Mouse (Mus musculus) liver, embryonic 16.5 days (tissue): ENCODE measurements around the gene Mrpl42. TPM values are rescaled to one million over a fixed set of nuclear protein-coding genes. Genes with fewer than 3 reads are reported as not detected.

ENCODE experiments used
- ATAC-seq: fragments of 200-750 bp; cut with Nextera tagmentation; 2 replicates; pipeline ENCODE4 v1.8.0; 2017; ENCODE audit warnings: low read depth, mild to moderate bottlenecking, moderate number of reproducible peaks, moderate library complexity
- H3K27ac ChIP-seq: fragments of 300-500 bp; sonication (generic); 2 replicates; pipeline ENCODE4 v1.5.1; 2014; ENCODE audit warnings: mild to moderate bottlenecking, low read length
- H3K27me3 ChIP-seq: fragments of 300-500 bp; sonication (generic); 2 replicates; pipeline ENCODE4 v1.6.1; 2014; ENCODE audit warnings: low read depth, low read length, mixed read lengths; ENCODE audit not compliant: control insufficient read depth, insufficient read depth
- H3K36me3 ChIP-seq: fragments of 300-500 bp; sonication (generic); 2 replicates; pipeline ENCODE4 v1.6.1; 2014; ENCODE audit warnings: mild to moderate bottlenecking; ENCODE audit not compliant: control insufficient read depth, insufficient read depth
- H3K4me1 ChIP-seq: fragments of 300-500 bp; sonication (generic); 2 replicates; pipeline ENCODE4 v1.6.1; 2014; ENCODE audit warnings: low read depth, low read length, mixed read lengths; ENCODE audit not compliant: control insufficient read depth
- H3K4me2 ChIP-seq: fragments of 300-500 bp; sonication (generic); 2 replicates; pipeline ENCODE4 v1.6.1; 2014; ENCODE audit warnings: low read depth, low read length, mixed read lengths
- H3K4me3 ChIP-seq: fragments of 300-500 bp; sonication (generic); 2 replicates; pipeline ENCODE4 v1.5.1; 2014; ENCODE audit warnings: low read depth, mild to moderate bottlenecking, low read length
- H3K9ac ChIP-seq: fragments of 300-500 bp; sonication (generic); 2 replicates; pipeline ENCODE4 v1.6.1; 2014; ENCODE audit warnings: low read depth, low read length
- H3K9me3 ChIP-seq: fragments of 300-500 bp; sonication (generic); replicated peaks from 2 replicates; pipeline ENCODE4 v1.6.1; 2016; ENCODE audit warnings: low read length; ENCODE audit not compliant: control insufficient read depth
- WGBS: fragments of 180-500 bp; shearing (Covaris S2); extraction: QIAGEN DNeasy Blood & Tissue Kit; methylation state at CpG from one replicate; pipeline ENCODE4 v1.1.7; 2014; ENCODE audit not compliant: insufficient replicate concordance; 5-methylcytosine and 5-hydroxymethylcytosine counted together
- polyA plus RNA-seq: library from polyadenylated mRNA; unstranded; fragments of >200 nt; fragmentation: Nextera tagmentation; extraction: Ambion mirVana; gene quantifications from 2 replicates; pipeline ENCODE4 v1.2.1, GENCODE M21; 2015

Mrpl42 gene
- polyA plus RNA-seq, 1 experiment from 2014 or later: 145 TPM

DNA sequence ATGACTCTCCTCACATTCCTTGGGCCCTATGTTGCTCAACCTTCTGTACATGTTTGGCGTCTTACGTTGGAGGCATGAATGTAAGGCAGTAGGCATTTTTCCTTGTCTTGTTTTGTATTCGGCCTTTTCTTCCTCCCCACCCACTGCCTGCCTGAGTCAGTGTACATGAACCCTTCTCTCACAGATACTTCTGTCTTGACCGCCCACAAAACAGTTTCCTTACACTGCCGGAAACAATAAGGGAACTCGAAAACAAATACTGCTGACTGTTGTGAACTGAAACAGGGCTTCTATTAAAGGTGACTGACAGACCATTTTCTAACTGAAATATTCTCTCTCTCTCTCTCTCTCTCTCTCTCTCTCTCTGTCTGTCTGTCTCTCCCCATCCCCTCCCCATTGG, 7.1 kb upstream of the Mrpl42 start:
- peaks cover 2% of the 10 kb centered on the region for H3K4me1 ChIP-seq
- no peak overlapping the region for H3K27ac ChIP-seq
- H3K9me3 ChIP-seq: no peaks in the 10 kb centered on the region
- H3K4me2 ChIP-seq: no peak overlapping the region
- H3K36me3 ChIP-seq: no peaks in the 10 kb centered on the region
- WGBS: 27% methylated on average over 6 of the region's 6 CpGs
- H3K9ac ChIP-seq: no peak overlapping the region
- no peak overlapping the region for H3K4me3 ChIP-seq
- 0 out of 2 replicates have a peak, but pooled peaks have one; percentile 27 for ATAC-seq
- no peaks in the 10 kb centered on the region for H3K27me3 ChIP-seq

DNA sequence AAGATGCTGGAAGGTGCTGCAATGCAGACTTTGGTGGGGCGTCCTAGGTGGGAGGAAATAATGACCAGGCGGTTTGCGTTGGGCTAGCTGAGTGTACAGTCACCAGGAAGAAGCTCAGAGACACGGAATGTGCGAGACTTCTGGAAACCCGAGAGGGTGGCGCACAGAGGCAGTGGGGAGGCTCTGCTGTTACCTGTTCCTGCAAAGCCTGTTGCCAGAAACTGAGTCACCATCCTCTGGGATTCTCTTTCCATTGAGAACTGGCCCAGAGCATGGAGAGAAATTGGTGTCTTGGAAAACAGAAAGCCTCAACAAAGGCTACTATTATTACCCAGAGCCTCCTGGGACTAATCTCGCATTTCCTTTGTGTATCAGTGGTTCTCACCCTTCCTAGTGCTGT, 6.4 kb upstream of the Mrpl42 start:
- no peaks in the 10 kb centered on the region for H3K9me3 ChIP-seq
- 71% methylated on average over 8 of the region's 8 CpGs for WGBS
- H3K36me3 ChIP-seq: no peaks in the 10 kb centered on the region
- no peak overlapping the region for H3K4me3 ChIP-seq
- ATAC-seq: no peak
- H3K27ac ChIP-seq: no peak overlapping the region
- no peak overlapping the region for H3K4me2 ChIP-seq
- H3K9ac ChIP-seq: no peak overlapping the region
- no peaks in the 10 kb centered on the region for H3K4me1 ChIP-seq
- no peaks in the 10 kb centered on the region for H3K27me3 ChIP-seq

DNA sequence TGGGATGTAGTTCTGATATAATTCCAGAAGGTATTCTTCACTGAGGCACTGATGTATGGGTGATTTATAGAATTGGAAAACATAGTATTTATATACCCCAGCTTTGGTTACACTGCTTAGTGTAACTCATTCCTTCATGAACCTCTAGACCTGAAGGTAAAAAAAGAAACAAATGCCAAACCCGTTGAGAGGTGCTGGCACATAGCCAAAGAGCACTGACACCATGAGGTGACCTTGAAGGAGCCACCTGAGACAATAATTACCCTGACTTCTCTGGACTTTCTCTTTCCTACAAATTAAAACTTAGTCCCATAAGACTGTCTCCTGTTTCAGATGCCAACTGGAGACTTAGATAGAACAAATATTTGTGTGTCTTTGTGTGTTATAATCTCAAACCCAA, 2.6 kb upstream of the Mrpl42 start:
- Histone ChIP-seq H3K27ac (no peak overlapping the region), H3K4me1 (peaks cover 10% of the 10 kb centered on the region), H3K9me3 (no peaks in the 10 kb centered on the region), H3K27me3 (no peaks in the 10 kb centered on the region), H3K9ac (no peak overlapping the region), H3K4me2 (no peak overlapping the region), H3K4me3 (no peak overlapping the region), H3K36me3 (no peaks in the 10 kb centered on the region)
- 23% methylated on average over 1 of the region's 1 CpGs for WGBS
- no peak for ATAC-seq

DNA sequence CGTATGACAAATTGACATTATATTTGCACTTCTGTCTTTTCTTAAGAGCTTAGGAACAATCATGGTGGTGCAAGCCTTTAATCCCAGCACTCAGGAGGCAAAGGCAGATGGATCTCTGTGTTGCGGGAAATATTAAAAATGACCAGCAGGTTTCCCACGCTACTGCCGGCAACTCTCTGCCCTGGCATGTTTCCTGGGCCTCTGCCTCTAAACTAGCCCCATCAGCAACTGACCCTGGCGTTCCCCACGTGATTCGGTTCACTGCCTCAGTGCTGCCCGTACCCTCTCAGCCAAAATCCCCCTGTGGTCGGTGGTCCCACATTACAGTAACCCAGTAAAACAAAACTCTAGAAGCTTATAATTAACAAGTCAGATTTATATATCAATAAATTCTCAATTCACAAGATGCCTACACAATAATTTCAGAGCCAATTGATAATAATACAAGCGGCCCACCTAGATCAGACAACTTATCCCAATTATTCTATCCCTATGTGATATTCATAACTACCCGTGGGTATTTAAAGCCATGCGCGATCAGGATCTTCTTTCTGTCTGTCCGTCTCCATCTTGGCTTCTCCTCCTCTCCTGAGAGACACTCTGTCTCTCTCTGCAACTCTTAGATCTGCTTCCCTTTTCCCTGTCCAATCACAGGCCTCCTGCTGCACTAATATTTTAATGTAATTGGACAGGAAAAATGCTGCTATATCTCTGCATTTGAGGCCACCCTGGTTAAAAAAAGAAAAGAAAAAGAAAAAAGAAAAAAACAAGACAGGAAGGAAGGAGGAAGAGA, 1.9 kb upstream of the Mrpl42 start:
- ATAC-seq: no peak
- Histone ChIP-seq H3K9ac (no peak overlapping the region), H3K9me3 (no peaks in the 10 kb centered on the region), H3K36me3 (no peaks in the 10 kb centered on the region), H3K4me1 (peaks cover 10% of the 10 kb centered on the region), H3K27me3 (no peaks in the 10 kb centered on the region), H3K27ac (no peak overlapping the region), H3K4me3 (no peak overlapping the region), H3K4me2 (no peak overlapping the region)
- 75% methylated on average over 14 of the region's 14 CpGs for WGBS

DNA sequence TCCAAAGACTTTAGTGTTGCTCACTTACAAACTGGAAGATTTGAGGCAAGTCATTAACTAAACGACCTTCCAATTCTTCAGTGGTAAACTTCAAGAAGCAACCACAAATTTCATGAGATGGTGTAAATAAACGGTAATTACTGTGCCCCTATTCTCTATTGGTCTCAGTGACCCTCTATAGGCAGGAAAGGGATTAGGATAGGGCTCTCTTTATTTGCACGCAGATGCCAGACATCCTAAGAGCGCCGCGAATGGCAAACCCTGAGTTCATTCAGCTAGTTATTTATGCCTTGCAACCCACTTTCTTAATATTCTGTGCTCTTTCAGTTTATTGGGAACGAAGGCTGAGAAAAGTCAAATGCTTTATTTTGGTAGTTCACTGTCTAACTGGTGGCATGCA, 707 bp downstream of the Mrpl42 start:
- 1% methylated on average over 7 of the region's 7 CpGs for WGBS
- Histone ChIP-seq H3K36me3 (peaks cover under 1% of the 10 kb centered on the region), H3K9ac (peak overlapping the region; percentile 68), H3K27me3 (no peaks in the 10 kb centered on the region), H3K27ac (no peak overlapping the region), H3K4me2 (peak overlapping the region; percentile 85), H3K4me1 (peaks cover 10% of the 10 kb centered on the region), H3K9me3 (no peaks in the 10 kb centered on the region), H3K4me3 (peak overlapping the region; percentile 76)
- no peak for ATAC-seq

DNA sequence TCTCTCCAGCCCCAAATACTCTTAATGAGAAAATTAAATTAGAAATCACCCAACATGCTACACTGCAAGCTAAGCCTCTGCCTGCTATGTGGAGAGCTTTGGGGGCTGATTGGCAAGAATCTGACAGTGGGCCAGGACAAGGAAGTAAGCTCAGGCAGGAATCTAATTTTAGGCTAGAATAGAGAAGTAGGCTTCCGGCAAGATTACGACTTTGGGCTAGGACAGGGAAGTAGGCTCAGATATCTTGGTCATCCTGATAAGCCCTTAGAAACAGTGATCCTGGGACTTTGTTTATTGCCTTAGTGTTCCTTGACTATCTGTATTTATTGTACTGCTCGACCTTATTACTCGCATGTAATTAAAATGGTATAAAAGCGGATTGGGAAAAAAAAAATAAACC, 7.5 kb downstream of the Mrpl42 start:
- H3K27me3 ChIP-seq: no peaks in the 10 kb centered on the region
- WGBS: 65% methylated on average over 5 of the region's 5 CpGs
- H3K27ac ChIP-seq: no peak overlapping the region
- H3K9me3 ChIP-seq: no peaks in the 10 kb centered on the region; the same call in 1 of the 2 replicates
- no peak overlapping the region for H3K4me3 ChIP-seq
- no peak overlapping the region for H3K9ac ChIP-seq
- no peaks in the 10 kb centered on the region; the same call in 1 of the 2 replicates for H3K4me1 ChIP-seq
- ATAC-seq: no peak
- H3K4me2 ChIP-seq: no peak overlapping the region
- peaks cover 46% of the 10 kb centered on the region for H3K36me3 ChIP-seq

DNA sequence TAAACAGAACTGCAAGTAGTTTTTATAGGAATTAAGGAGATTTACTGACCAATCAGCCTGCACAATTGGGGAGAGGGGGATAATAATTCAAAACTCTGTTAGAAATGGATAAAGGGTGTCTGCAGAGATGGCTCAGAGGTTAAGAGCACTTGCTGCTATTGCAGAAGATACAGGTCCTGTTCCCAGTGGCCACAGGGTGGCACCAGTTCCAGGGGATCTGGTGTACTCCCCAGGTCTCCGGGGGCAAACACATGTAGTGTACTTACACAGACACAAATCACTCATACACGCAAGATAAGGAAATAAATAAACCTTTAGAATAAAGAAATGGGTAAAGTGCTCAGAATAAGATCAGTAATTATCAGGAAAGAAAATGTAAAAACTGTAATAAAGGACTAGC, 12.1 kb downstream of the Mrpl42 start:
- peaks cover 49% of the 10 kb centered on the region for H3K36me3 ChIP-seq
- no peaks in the 10 kb centered on the region; the same call in 1 of the 2 replicates for H3K4me1 ChIP-seq
- no peak overlapping the region for H3K27ac ChIP-seq
- no peaks in the 10 kb centered on the region; the same call in 1 of the 2 replicates for H3K9me3 ChIP-seq
- H3K4me2 ChIP-seq: no peak overlapping the region
- no peak for ATAC-seq
- WGBS: 64% methylated on average over 2 of the region's 2 CpGs
- no peak overlapping the region for H3K9ac ChIP-seq
- no peaks in the 10 kb centered on the region for H3K27me3 ChIP-seq
- no peak overlapping the region for H3K4me3 ChIP-seq

DNA sequence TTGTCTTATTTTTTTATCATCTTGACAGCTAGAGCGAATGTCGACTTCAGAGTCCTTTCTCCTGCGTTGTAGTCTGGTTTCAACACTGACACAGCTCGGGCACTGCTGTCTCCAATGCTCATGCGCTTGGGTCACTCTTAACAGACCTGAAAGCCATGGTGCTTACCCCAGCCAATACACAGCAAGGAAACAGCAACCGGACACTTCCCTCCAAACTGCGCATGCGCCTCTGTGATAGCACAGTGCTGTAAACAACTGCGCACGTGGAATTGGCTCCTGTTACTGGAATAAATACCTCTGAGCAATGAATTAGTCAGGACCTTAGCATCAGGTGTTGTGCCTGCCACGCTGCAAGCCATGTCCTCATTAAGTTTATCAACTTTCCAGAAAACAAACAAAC, 24.2 kb downstream of the Mrpl42 start:
- Histone ChIP-seq H3K4me3 (no peak overlapping the region), H3K27ac (no peak overlapping the region), H3K9me3 (no peaks in the 10 kb centered on the region), H3K36me3 (no peaks in the 10 kb centered on the region), H3K27me3 (no peaks in the 10 kb centered on the region), H3K4me1 (no peaks in the 10 kb centered on the region), H3K9ac (no peak overlapping the region), H3K4me2 (no peak overlapping the region)
- no peak for ATAC-seq
- WGBS: 70% methylated on average over 11 of the region's 11 CpGs

DNA sequence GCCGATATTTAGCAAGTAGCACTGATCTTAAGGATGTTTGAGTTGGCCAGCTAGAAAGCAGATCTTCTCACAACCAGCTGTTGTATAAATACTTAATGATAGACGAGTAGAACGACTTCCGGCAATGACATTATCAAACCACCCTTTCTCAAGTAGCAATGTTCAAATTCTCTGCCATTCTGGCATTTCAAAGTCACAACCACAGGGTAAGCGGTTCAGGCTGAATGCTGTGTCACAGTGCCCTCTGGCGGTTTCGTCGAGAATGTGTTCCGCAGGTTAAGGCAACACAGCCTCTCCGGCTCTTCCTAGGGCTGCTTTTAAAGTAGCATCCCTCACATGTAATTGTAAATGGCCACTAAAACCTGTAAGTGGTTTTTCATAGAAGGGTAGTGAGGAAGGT, 25.8 kb downstream of the Mrpl42 start:
- WGBS: 13% methylated on average over 10 of the region's 10 CpGs
- no peak for ATAC-seq
- H3K4me2 ChIP-seq: no peak overlapping the region

More for the DNA sequence above, 25.8 kb downstream of the Mrpl42 start:
- no peak overlapping the region for H3K27ac ChIP-seq
- no peaks in the 10 kb centered on the region for H3K27me3 ChIP-seq
- no peaks in the 10 kb centered on the region for H3K36me3 ChIP-seq
- no peaks in the 10 kb centered on the region for H3K4me1 ChIP-seq
- H3K9me3 ChIP-seq: no peaks in the 10 kb centered on the region
- no peak overlapping the region for H3K9ac ChIP-seq
- no peak overlapping the region for H3K4me3 ChIP-seq
